28 mouse cellular contexts compared by ENCODE assay signal in the genomic region with DNA sequence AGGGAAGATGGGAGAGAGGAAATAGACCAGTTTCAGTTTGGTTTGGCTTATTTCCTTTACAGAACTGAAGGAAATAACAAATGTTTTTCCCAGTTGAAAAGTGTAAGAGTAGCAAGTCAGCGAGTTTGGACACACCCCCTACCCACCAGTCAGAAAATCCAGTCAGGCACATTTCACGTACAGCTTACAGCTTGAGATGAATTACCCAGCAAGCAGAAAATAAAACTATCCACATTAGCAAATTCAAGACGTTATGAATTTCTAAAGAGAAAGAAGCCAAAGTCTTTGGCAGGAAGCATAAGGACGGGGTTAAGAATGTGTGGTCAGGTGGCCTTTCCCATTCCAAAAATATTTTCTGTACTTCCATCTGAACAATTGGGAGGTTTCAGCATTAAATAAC.
DNase-seq lines count a peak whose midpoint lies in the region; ATAC-seq and TF ChIP-seq lines count a peak whose summit lies in the region.
"Had no signal": no experiment of that assay in that cellular context is flagged by ENCODE, and none has a peak within 500 bp of the region (broad histone marks: within the 10 kb centered on the region; RNA-seq: fewer than 3 reads in every experiment).

No protein-coding gene starts in this region.

- no peaks in the 10 kb centered on the region for H3K4me1 ChIP-seq in kidney, adult 2 months (ENCODE audit: control insufficient read depth, insufficient read depth, low read length)
- no peaks in the 10 kb centered on the region for H3K4me1 ChIP-seq in kidney, postnatal 0 days (replicated peaks; ENCODE audit: insufficient read depth, low read length)
- no peaks in the 10 kb centered on the region for H3K4me1 ChIP-seq in midbrain, embryonic 11.5 days (ENCODE audit: control insufficient read depth, insufficient read depth, low read length)
- H3K4me1 ChIP-seq in midbrain, embryonic 10.5 days = no peaks in the 10 kb centered on the region
- H3K4me1 ChIP-seq in stomach, embryonic 16.5 days (ENCODE audit: control insufficient read depth, insufficient read depth, low read length) = 0 out of 2 replicates have a peak, but pooled peaks cover 2% of the 10 kb centered on the region
- H3K4me1 ChIP-seq in forebrain, embryonic 13.5 days = no peaks in the 10 kb centered on the region
- H3K4me1 ChIP-seq: embryonic facial prominence, embryonic 15.5 days; hindbrain, embryonic 10.5 days; hindbrain, embryonic 15.5 days; limb, embryonic 12.5 days; midbrain, embryonic 13.5 days; neural tube, embryonic 13.5 days had no signal

- no peak overlapping the region for H3K4me3 ChIP-seq in kidney, adult 2 months (ENCODE audit: insufficient read depth, low read depth, low read length)
- H3K4me3 ChIP-seq in kidney, postnatal 0 days (replicated peaks; ENCODE audit: low read depth, low read length) = no peak overlapping the region
- H3K4me3 ChIP-seq in midbrain, embryonic 11.5 days (ENCODE audit: low read depth, low read length) = no peak overlapping the region
- H3K4me3 ChIP-seq in midbrain, embryonic 10.5 days = no peak overlapping the region
- no peak overlapping the region for H3K4me3 ChIP-seq in stomach, embryonic 16.5 days (replicated peaks; ENCODE audit: low read length)
- H3K4me3 ChIP-seq in forebrain, embryonic 13.5 days = no peak overlapping the region
- H3K4me3 ChIP-seq: embryonic facial prominence, embryonic 15.5 days; heart, adult 2 months; heart, embryonic 13.5 days; hindbrain, embryonic 10.5 days; hindbrain, embryonic 15.5 days; limb, embryonic 12.5 days; midbrain, embryonic 13.5 days; neural tube, embryonic 13.5 days had no signal

- H3K4me2 ChIP-seq in kidney, postnatal 0 days (ENCODE audit: low read length) = peak overlapping the region; percentile 10; the same call in 1 of the 2 replicates
- no peak overlapping the region for H3K4me2 ChIP-seq in midbrain, embryonic 11.5 days
- no peak overlapping the region for H3K4me2 ChIP-seq in stomach, embryonic 16.5 days (ENCODE audit: low read depth, low read length)
- no peak overlapping the region for H3K4me2 ChIP-seq in forebrain, embryonic 13.5 days
- H3K4me2 ChIP-seq: embryonic facial prominence, embryonic 15.5 days; heart, embryonic 13.5 days; hindbrain, embryonic 15.5 days; limb, embryonic 12.5 days; liver, embryonic 11.5 days; midbrain, embryonic 13.5 days; neural tube, embryonic 13.5 days had no signal

- H3K36me3 ChIP-seq in kidney, adult 2 months (ENCODE audit: control insufficient read depth, insufficient read depth, low read length) = no peaks in the 10 kb centered on the region
- H3K36me3 ChIP-seq in kidney, postnatal 0 days (ENCODE audit: insufficient read depth, low read length) = no peaks in the 10 kb centered on the region
- no peaks in the 10 kb centered on the region for H3K36me3 ChIP-seq in midbrain, embryonic 11.5 days (ENCODE audit: control insufficient read depth, insufficient read depth, low read length)
- no peaks in the 10 kb centered on the region for H3K36me3 ChIP-seq in midbrain, embryonic 10.5 days
- no peaks in the 10 kb centered on the region for H3K36me3 ChIP-seq in stomach, embryonic 16.5 days (ENCODE audit: control insufficient read depth, insufficient read depth, low read length)
- H3K36me3 ChIP-seq in forebrain, embryonic 13.5 days (ENCODE audit: poor library complexity, severe bottlenecking) = no peaks in the 10 kb centered on the region
- H3K36me3 ChIP-seq: embryonic facial prominence, embryonic 15.5 days; hindbrain, embryonic 10.5 days; hindbrain, embryonic 15.5 days; limb, embryonic 12.5 days; midbrain, embryonic 13.5 days; neural tube, embryonic 13.5 days had no signal

- H3K27me3 ChIP-seq in kidney, adult 2 months (replicated peaks; ENCODE audit: control insufficient read depth, insufficient read depth, low read length) = no peaks in the 10 kb centered on the region
- H3K27me3 ChIP-seq in kidney, postnatal 0 days (ENCODE audit: insufficient read depth, low read length) = no peaks in the 10 kb centered on the region
- no peaks in the 10 kb centered on the region for H3K27me3 ChIP-seq in midbrain, embryonic 11.5 days (ENCODE audit: control insufficient read depth, insufficient read depth, low read length)
- H3K27me3 ChIP-seq in midbrain, embryonic 10.5 days (ENCODE audit: low read depth, poor library complexity, severe bottlenecking) = no peaks in the 10 kb centered on the region
- H3K27me3 ChIP-seq in stomach, embryonic 16.5 days (ENCODE audit: control insufficient read depth, insufficient read depth, low read length) = no peaks in the 10 kb centered on the region
- H3K27me3 ChIP-seq in forebrain, embryonic 13.5 days = no peaks in the 10 kb centered on the region
- H3K27me3 ChIP-seq: embryonic facial prominence, embryonic 15.5 days; heart, embryonic 13.5 days; hindbrain, embryonic 15.5 days; limb, embryonic 12.5 days; midbrain, embryonic 13.5 days; neural tube, embryonic 13.5 days had no signal

- peak overlapping the region; percentile 56; the same call in 1 of the 2 replicates for H3K27ac ChIP-seq in kidney, adult 2 months (ENCODE audit: insufficient read depth, low read depth, low read length)
- H3K27ac ChIP-seq in kidney, postnatal 0 days = peak overlapping the region; percentile 62; the same call in 1 of the 2 replicates
- H3K27ac ChIP-seq in midbrain, embryonic 11.5 days (ENCODE audit: low read depth, low read length) = no peak overlapping the region
- H3K27ac ChIP-seq in midbrain, embryonic 10.5 days (replicated peaks) = no peak overlapping the region
- H3K27ac ChIP-seq in stomach, embryonic 16.5 days (ENCODE audit: low read length) = peak overlapping the region; percentile 21; the same call in 1 of the 2 replicates
- no peak overlapping the region for H3K27ac ChIP-seq in forebrain, embryonic 13.5 days
- H3K27ac ChIP-seq: heart, adult 2 months; hindbrain, embryonic 10.5 days; hindbrain, embryonic 15.5 days; limb, embryonic 12.5 days; midbrain, embryonic 13.5 days; neural tube, embryonic 13.5 days had no signal

- ATAC-seq in kidney, postnatal 0 days (replicated peaks; ENCODE audit: low FRiP score, low read depth) = no peak
- ATAC-seq in midbrain, embryonic 11.5 days (ENCODE audit: low FRiP score) = no peak
- peak; percentile 50; the same call in 1 of the 2 replicates for ATAC-seq in stomach, embryonic 16.5 days (ENCODE audit: insufficient read depth, low FRiP score)
- no peak for ATAC-seq in forebrain, embryonic 13.5 days
- ATAC-seq: activated CD4-positive, CD25-positive, alpha-beta regulatory T cell, adult 4 months; forebrain, embryonic 14.5 days; midbrain, embryonic 13.5 days had no signal

- no peak for TF ChIP-seq CTCF in kidney, adult 2 months (conservative IDR thresholded peaks at IDR 0.05; ENCODE audit: insufficient read depth, insufficient read length, low read depth, low read length)
- TF ChIP-seq CTCF in kidney, postnatal 0 days (IDR thresholded peaks at IDR 0.05; ENCODE audit: low read depth) = no peak

- 42% methylated on average over 4 of the region's 4 CpGs for WGBS in kidney, adult 2 months
- whole genome bisulfite sequencing in kidney, postnatal 0 days = 33% methylated on average over 4 of the region's 4 CpGs
- 83% methylated on average over 4 of the region's 4 CpGs for WGBS in midbrain, embryonic 11.5 days
- 87% methylated on average over 4 of the region's 4 CpGs for WGBS in midbrain, embryonic 10.5 days
- 49% methylated on average over 4 of the region's 4 CpGs for WGBS in stomach, embryonic 16.5 days
- WGBS in forebrain, embryonic 13.5 days = 82% methylated on average over 4 of the region's 4 CpGs

- no peak overlapping the region for H3K9ac ChIP-seq in kidney, postnatal 0 days (ENCODE audit: low read depth, low read length)
- H3K9ac ChIP-seq in midbrain, embryonic 11.5 days (ENCODE audit: low read length) = no peak overlapping the region
- no peak overlapping the region for H3K9ac ChIP-seq in stomach, embryonic 16.5 days (ENCODE audit: low read length)
- no peak overlapping the region for H3K9ac ChIP-seq in forebrain, embryonic 13.5 days
- H3K9ac ChIP-seq: embryonic facial prominence, embryonic 15.5 days; heart, embryonic 13.5 days; hindbrain, embryonic 15.5 days; limb, embryonic 12.5 days; midbrain, embryonic 13.5 days; neural tube, embryonic 13.5 days had no signal

- H3K9me3 ChIP-seq in kidney, postnatal 0 days (replicated peaks; ENCODE audit: low read length) = no peaks in the 10 kb centered on the region
- no peaks in the 10 kb centered on the region for H3K9me3 ChIP-seq in midbrain, embryonic 11.5 days (ENCODE audit: control insufficient read depth, low read length)
- no peaks in the 10 kb centered on the region for H3K9me3 ChIP-seq in midbrain, embryonic 10.5 days (replicated peaks)
- no peaks in the 10 kb centered on the region for H3K9me3 ChIP-seq in stomach, embryonic 16.5 days (replicated peaks; ENCODE audit: control insufficient read depth, low read length)
- no peaks in the 10 kb centered on the region for H3K9me3 ChIP-seq in forebrain, embryonic 13.5 days (replicated peaks)
- H3K9me3 ChIP-seq: embryonic facial prominence, embryonic 15.5 days; heart, embryonic 13.5 days; hindbrain, embryonic 10.5 days; hindbrain, embryonic 15.5 days; limb, embryonic 12.5 days; midbrain, embryonic 13.5 days; neural tube, embryonic 13.5 days had no signal

- TF ChIP-seq POLR2A in kidney, adult 2 months (IDR thresholded peaks at IDR 0.05; ENCODE audit: low read depth, low read length) = no peak

- peak; percentile 19 for DNase-seq in kidney, adult 2 months
- DNase-seq in kidney, adult 11 months = no peak
- DNase-seq in kidney, postnatal 0 days (ENCODE audit: low spot score) = peak; percentile 82
- no peak for DNase-seq in kidney, postnatal 10 days
- peak; percentile 39 for DNase-seq in midbrain, embryonic 11.5 days (ENCODE audit: low spot score, missing footprints)
- DNase-seq in midbrain, embryonic 10.5 days (ENCODE audit: low spot score) = no peak
- DNase-seq: adrenal gland, adult 2 months; adrenal gland, postnatal 36 days; B cell, adult 2 months; cerebellum, adult 18-20 months; cerebellum, postnatal 10 days; gastrocnemius, postnatal 36 days; heart, adult 2 months; heart, postnatal 14 days; lung, postnatal 36 days; right cerebral cortex, postnatal 4 days had no signal

Comparison
In these comparisons a context has a peak if more than half of its experiments do, and no peak if none do; other contexts are left out.
1. DNase-seq: peak in kidney, adult 2 months (single experiment), kidney, postnatal 0 days (single experiment) and midbrain, embryonic 11.5 days (single experiment); none in kidney, adult 11 months (single experiment), kidney, postnatal 10 days (single experiment) and midbrain, embryonic 10.5 days (single experiment).
2. H3K27ac ChIP-seq: peak in kidney, adult 2 months (single experiment), kidney, postnatal 0 days (single experiment) and stomach, embryonic 16.5 days (single experiment); none in midbrain, embryonic 11.5 days (single experiment), midbrain, embryonic 10.5 days (single experiment) and forebrain, embryonic 13.5 days (single experiment).